Mouse (Mus musculus) intestine, embryonic 16.5 days (tissue): ENCODE results near the gene Notch4. TPM values are rescaled to one million over a fixed set of nuclear protein-coding genes. Genes with fewer than 3 reads are reported as not detected.
A peak's percentile ranks its signal among the peaks of the same experiment; 100 is the strongest.

Source experiments
- ATAC-seq: fragments of 200-750 bp; cut with Nextera tagmentation; 2 replicates; pipeline ENCODE4 v1.8.0; 2017; ENCODE audit warnings: moderate TSS enrichment, moderate library complexity
- H3K27ac ChIP-seq: fragments of 300-500 bp; sonication (generic); 2 replicates; pipeline ENCODE4 v1.5.1; 2014; ENCODE audit warnings: mild to moderate bottlenecking, low read length
- H3K27me3 ChIP-seq: fragments of 300-500 bp; sonication (generic); replicated peaks from 2 replicates; pipeline ENCODE4 v1.6.1; 2014; ENCODE audit warnings: low read length, control low read depth, mixed read lengths; ENCODE audit not compliant: control insufficient read depth, insufficient read depth
- H3K36me3 ChIP-seq: fragments of 300-500 bp; sonication (generic); 2 replicates; pipeline ENCODE4 v1.6.1; 2014; ENCODE audit warnings: low read length, control low read depth; ENCODE audit not compliant: control insufficient read depth, insufficient read depth
- H3K4me1 ChIP-seq: fragments of 300-500 bp; sonication (generic); 2 replicates; pipeline ENCODE4 v1.6.1; 2014; ENCODE audit warnings: low read length, control low read depth, mixed read lengths; ENCODE audit not compliant: control insufficient read depth, insufficient read depth
- H3K4me2 ChIP-seq: fragments of 300-500 bp; sonication (generic); 2 replicates; pipeline ENCODE4 v1.6.1; 2014; ENCODE audit warnings: low read depth, low read length, control low read depth
- H3K4me3 ChIP-seq: fragments of 300-500 bp; sonication (generic); 2 replicates; pipeline ENCODE4 v1.5.1; 2014; ENCODE audit warnings: mild to moderate bottlenecking, low read length
- H3K9ac ChIP-seq: fragments of 300-500 bp; sonication (generic); 2 replicates; pipeline ENCODE4 v1.6.1; 2014; ENCODE audit warnings: low read depth, low read length
- H3K9me3 ChIP-seq: fragments of 300-500 bp; sonication (generic); 2 replicates; pipeline ENCODE4 v1.6.1; 2016; ENCODE audit warnings: low read length, control low read depth; ENCODE audit not compliant: control insufficient read depth
- WGBS: fragments of 180-500 bp; shearing (Covaris S2); extraction: QIAGEN DNeasy Blood & Tissue Kit; methylation state at CpG from one replicate; pipeline ENCODE4 v1.1.7; 2014; 5-methylcytosine and 5-hydroxymethylcytosine counted together
- polyA plus RNA-seq: library from polyadenylated mRNA; unstranded; fragments of >200 nt; fragmentation: Nextera tagmentation; extraction: Ambion mirVana; gene quantifications from 2 replicates; pipeline ENCODE4 v1.2.1, GENCODE M21; 2015

Notch4 gene
- polyA plus RNA-seq, 1 experiment from 2014 or later, result 2.5 TPM

- Histone ChIP-seq H3K9me3 (no peaks in the 10 kb centered on the region), H3K4me3 (peak overlapping the region; percentile 78), H3K4me2 (peak overlapping the region; percentile 74), H3K27me3 (peaks cover 17% of the 10 kb centered on the region), H3K27ac (peak overlapping the region; percentile 97), H3K4me1 (peaks cover 33% of the 10 kb centered on the region), H3K36me3 (peaks cover 13% of the 10 kb centered on the region; the same call in 1 of the 2 replicates), H3K9ac (peak overlapping the region; percentile 75)
- WGBS, result 1% methylated on average over 18 of the region's 18 CpGs
- peak; percentile 24 for ATAC-seq
Measured at GRCm38 (mm10) chr17:34626773-34627092, 62.7 kb downstream of the Notch4 start.

GRCm38 (mm10) chr17:34627093-34627942 lies 63.2 kb downstream of the Notch4 start:
- peak; percentile 80 for ATAC-seq
- peak overlapping the region; percentile 97 for H3K27ac ChIP-seq
- no peaks in the 10 kb centered on the region for H3K9me3 ChIP-seq
- peaks cover 18% of the 10 kb centered on the region for H3K27me3 ChIP-seq
- peak overlapping the region; percentile 74 for H3K4me2 ChIP-seq
- 0% methylated on average over 36 of the region's 45 CpGs for WGBS
- peaks cover 13% of the 10 kb centered on the region; the same call in 1 of the 2 replicates for H3K36me3 ChIP-seq
- peak overlapping the region; percentile 78 for H3K4me3 ChIP-seq
- H3K4me1 ChIP-seq, result peaks cover 35% of the 10 kb centered on the region
- H3K9ac ChIP-seq, result peak overlapping the region; percentile 75

GRCm38 (mm10) chr17:34627943-34628643 lies 64.0 kb downstream of the Notch4 start, which contains the start of gene Ppt2:
Gene Ppt2, minus strand, starts transcription at chr17:34628510.
- Histone ChIP-seq H3K4me2 (peak within 1 kb of the TSS; percentile 74), H3K36me3 (peaks cover 5% of the 10 kb centered on the region; the same call in 1 of the 2 replicates), H3K27ac (peak within 1 kb of the TSS; percentile 97), H3K4me3 (peak within 1 kb of the TSS; percentile 78), H3K9ac (peak within 1 kb of the TSS; percentile 75), H3K9me3 (no peaks in the 10 kb centered on the region), H3K4me1 (peaks cover 35% of the 10 kb centered on the region), H3K27me3 (peaks cover 18% of the 10 kb centered on the region)
- 2% methylated on average over 29 of the region's 29 CpGs for WGBS
- ATAC-seq, result peak; percentile 47

- no peak for ATAC-seq
- Histone ChIP-seq H3K36me3 (0 out of 2 replicates have a peak, but pooled peaks cover 4% of the 10 kb centered on the region), H3K4me3 (peak overlapping the region; percentile 78), H3K9me3 (no peaks in the 10 kb centered on the region), H3K27me3 (peaks cover 18% of the 10 kb centered on the region), H3K4me1 (peaks cover 35% of the 10 kb centered on the region), H3K27ac (peak overlapping the region; percentile 97), H3K9ac (peak overlapping the region; percentile 75), H3K4me2 (peak overlapping the region; percentile 74)
- 18% methylated on average over 5 of the region's 5 CpGs for WGBS
Measured at GRCm38 (mm10) chr17:34628644-34628967, 64.5 kb downstream of the Notch4 start.

GRCm38 (mm10) chr17:34629221-34629751 lies 65.2 kb downstream of the Notch4 start, which contains the start of gene Prrt1:
Gene Prrt1, plus strand, starts transcription at chr17:34629533.
- Histone ChIP-seq H3K9me3 (no peaks in the 10 kb centered on the region), H3K27ac (peak within 1 kb of the TSS; percentile 97), H3K4me1 (peaks cover 35% of the 10 kb centered on the region), H3K27me3 (peaks cover 18% of the 10 kb centered on the region), H3K36me3 (0 out of 2 replicates have a peak, but pooled peaks cover 4% of the 10 kb centered on the region), H3K4me3 (peak within 1 kb of the TSS; percentile 78), H3K4me2 (peak within 1 kb of the TSS; percentile 74), H3K9ac (peak within 1 kb of the TSS; percentile 75)
- WGBS, result 7% methylated on average over 16 of the region's 16 CpGs
- no peak for ATAC-seq

- Histone ChIP-seq H3K36me3 (0 out of 2 replicates have a peak, but pooled peaks cover 4% of the 10 kb centered on the region), H3K27me3 (peaks cover 18% of the 10 kb centered on the region), H3K9me3 (no peaks in the 10 kb centered on the region), H3K4me1 (peaks cover 35% of the 10 kb centered on the region), H3K27ac (no peak overlapping the region), H3K4me3 (peak overlapping the region; percentile 21; the same call in 1 of the 2 replicates), H3K4me2 (peak overlapping the region; percentile 74), H3K9ac (peak overlapping the region; percentile 33; the same call in 1 of the 2 replicates)
- WGBS, result 34% methylated on average over 12 of the region's 12 CpGs
- ATAC-seq, result no peak
Measured at GRCm38 (mm10) chr17:34629796-34630603, 65.9 kb downstream of the Notch4 start.

GRCm38 (mm10) chr17:34630761-34631301 lies 66.8 kb downstream of the Notch4 start:
- Histone ChIP-seq H3K4me3 (peak overlapping the region; percentile 41), H3K4me1 (peaks cover 35% of the 10 kb centered on the region), H3K9me3 (no peaks in the 10 kb centered on the region), H3K4me2 (peak overlapping the region; percentile 72), H3K36me3 (no peaks in the 10 kb centered on the region), H3K27ac (no peak overlapping the region), H3K9ac (peak overlapping the region; percentile 56), H3K27me3 (peaks cover 18% of the 10 kb centered on the region)
- WGBS, result 4% methylated on average over 46 of the region's 48 CpGs
- ATAC-seq, result no peak

- peak overlapping the region; percentile 64 for H3K9ac ChIP-seq
- peak overlapping the region; percentile 41 for H3K4me3 ChIP-seq
- no peaks in the 10 kb centered on the region for H3K9me3 ChIP-seq
- no peak for ATAC-seq
- H3K27ac ChIP-seq, result no peak overlapping the region
- peak overlapping the region; percentile 89 for H3K4me2 ChIP-seq
- H3K36me3 ChIP-seq, result no peaks in the 10 kb centered on the region
- peaks cover 18% of the 10 kb centered on the region for H3K27me3 ChIP-seq
- peaks cover 28% of the 10 kb centered on the region for H3K4me1 ChIP-seq
- 11% methylated on average over 12 of the region's 12 CpGs for WGBS
Measured at GRCm38 (mm10) chr17:34631647-34632046, 67.6 kb downstream of the Notch4 start.
